Mouse (Mus musculus) liver, adult 2 months (tissue): ENCODE data around the gene Olfr372.

Experiments
- CTCF ChIP-seq: fragments of 200-500 bp; IDR thresholded peaks from 2 replicates; pipeline ENCODE4 v1.5.1; 2011; ENCODE audit warnings: low read depth, low read length, control low read depth
- POLR2A ChIP-seq: fragments of 200-500 bp; IDR thresholded peaks from 2 replicates; pipeline ENCODE4 v1.6.1; 2011; ENCODE audit warnings: low read length, control low read depth; ENCODE audit not compliant: insufficient read depth; ENCODE audit errors: extremely low read depth

GRCm38 (mm10) chr8:72042493-72042892 lies 1.5 kb downstream of the Olfr372 start:
- TF ChIP-seq CTCF (no peak), POLR2A (no peak)
